Mouse (Mus musculus) hindbrain, postnatal 0 days (tissue): ENCODE data around the gene Polr2c. TPM values are rescaled to one million over a fixed set of nuclear protein-coding genes. Genes with fewer than 3 reads are reported as not detected.
"Not testable (repeated sequence)": the region's sequence is repeated elsewhere in the genome, so short reads cannot be mapped to it uniquely, and the experiment has no call there.

Source experiments
- ATAC-seq: fragments of 200-750 bp; cut with Nextera tagmentation; 2 replicates; pipeline ENCODE4 v1.8.0; 2017; ENCODE audit warnings: mild to moderate bottlenecking, moderate TSS enrichment, moderate library complexity
- DNase-seq: peaks from one replicate; pipeline ENCODE4 v3.0.0-alpha.2; 2015; ENCODE audit warnings: low spot score
- H3K27ac ChIP-seq: fragments of 300-500 bp; sonication (generic); 2 replicates; pipeline ENCODE4 v1.5.1; 2014; ENCODE audit warnings: mild to moderate bottlenecking
- H3K27me3 ChIP-seq: fragments of 300-500 bp; sonication (generic); 2 replicates; pipeline ENCODE4 v1.6.1; 2014; ENCODE audit warnings: low read length, mixed read lengths; ENCODE audit not compliant: insufficient read depth
- H3K36me3 ChIP-seq: fragments of 300-500 bp; sonication (generic); 2 replicates; pipeline ENCODE4 v1.6.1; 2014; ENCODE audit warnings: low read length, mixed read lengths; ENCODE audit not compliant: insufficient read depth
- H3K4me1 ChIP-seq: fragments of 300-500 bp; sonication (generic); 2 replicates; pipeline ENCODE4 v1.6.1; 2014; ENCODE audit warnings: antibody characterized with exemption, low read length, mixed read lengths; ENCODE audit not compliant: insufficient read depth
- H3K4me2 ChIP-seq: fragments of 300-500 bp; sonication (generic); 2 replicates; pipeline ENCODE4 v1.6.1; 2014; ENCODE audit warnings: low read depth, mild to moderate bottlenecking, low read length, moderate library complexity, mixed read lengths
- H3K4me3 ChIP-seq: fragments of 300-500 bp; sonication (generic); 2 replicates; pipeline ENCODE4 v1.5.1; 2014; ENCODE audit warnings: low read length
- H3K9ac ChIP-seq: fragments of 300-500 bp; sonication (generic); replicated peaks from 2 replicates; pipeline ENCODE4 v1.6.1; 2014; ENCODE audit warnings: mild to moderate bottlenecking, low read length, moderate library complexity, mixed read lengths
- H3K9me3 ChIP-seq: fragments of 300-500 bp; sonication (generic); 2 replicates; pipeline ENCODE4 v1.6.1; 2016; ENCODE audit warnings: low read length, mixed read lengths
- CTCF ChIP-seq: IDR thresholded peaks from 2 replicates; pipeline ENCODE4 v1.5.1; 2016; ENCODE audit warnings: antibody characterized with exemption, control low read depth, low read depth
- WGBS: fragments of 180-500 bp; shearing (Covaris S2); extraction: QIAGEN DNeasy Blood & Tissue Kit; methylation state at CpG from one replicate; pipeline ENCODE4 v1.1.7; 2014; 5-methylcytosine and 5-hydroxymethylcytosine counted together
- polyA plus RNA-seq: library from polyadenylated mRNA; unstranded; fragments of >200 nt; fragmentation: Nextera tagmentation; extraction: Ambion mirVana; gene quantifications from 2 replicates; pipeline ENCODE4 v1.2.1, GENCODE M21; 2015
- total RNA-seq: library from RNA; depleted of rRNA; stranded (reverse); fragments of >200 nt; gene quantifications from 2 replicates; pipeline ENCODE4 v1.2.3, GENCODE M21; 2014

Polr2c gene
- total and polyA plus RNA-seq, 2 experiments from 2014 or later = 65.3 to 102 TPM

GRCm38 (mm10) chr8:94826210-94826609 is 31.0 kb upstream of the Polr2c start:
- Histone ChIP-seq H3K4me1 (no peaks in the 10 kb centered on the region), H3K4me3 (no peak overlapping the region), H3K9me3 (no peaks in the 10 kb centered on the region), H3K4me2 (no peak overlapping the region), H3K36me3 (peaks cover 30% of the 10 kb centered on the region), H3K9ac (no peak overlapping the region), H3K27me3 (no peaks in the 10 kb centered on the region), H3K27ac (no peak overlapping the region)
- TF ChIP-seq CTCF = no peak
- no peak for DNase-seq
- ATAC-seq = no peak
- 96% methylated on average over 5 of the region's 5 CpGs for WGBS

GRCm38 (mm10) chr8:94828284-94828683 is 29.0 kb upstream of the Polr2c start:
- ATAC-seq = no peak
- no peaks in the 10 kb centered on the region for H3K4me1 ChIP-seq
- no peaks in the 10 kb centered on the region for H3K9me3 ChIP-seq
- H3K9ac ChIP-seq = no peak overlapping the region
- DNase-seq = no peak
- 86% methylated on average over 6 of the region's 6 CpGs for WGBS
- no peak overlapping the region for H3K27ac ChIP-seq
- H3K36me3 ChIP-seq = peaks cover 24% of the 10 kb centered on the region
- H3K27me3 ChIP-seq = no peaks in the 10 kb centered on the region
- TF ChIP-seq CTCF = no peak
- no peak overlapping the region for H3K4me3 ChIP-seq
- H3K4me2 ChIP-seq = no peak overlapping the region

GRCm38 (mm10) chr8:94833901-94834405 is 23.3 kb upstream of the Polr2c start:
- H3K27me3 ChIP-seq, H3K36me3 ChIP-seq, H3K9me3 ChIP-seq, H3K4me1 ChIP-seq, H3K4me2 ChIP-seq, ATAC-seq, H3K4me3 ChIP-seq, DNase-seq, H3K9ac ChIP-seq, H3K27ac ChIP-seq: not testable (repeated sequence)
- WGBS = 73% methylated on average over 7 of the region's 7 CpGs

- H3K4me1 ChIP-seq, H3K9ac ChIP-seq, H3K9me3 ChIP-seq, DNase-seq, ATAC-seq, H3K4me3 ChIP-seq, H3K27me3 ChIP-seq, H3K36me3 ChIP-seq, H3K27ac ChIP-seq, H3K4me2 ChIP-seq: not testable (repeated sequence)
- WGBS = 93% methylated on average over 13 of the region's 13 CpGs
Observed at GRCm38 (mm10) chr8:94835751-94836150, 21.5 kb upstream of the Polr2c start.

GRCm38 (mm10) chr8:94836456-94837240 is 20.6 kb upstream of the Polr2c start:
- ATAC-seq = no peak
- peak overlapping the region; percentile 84; the same call in 1 of the 2 replicates for H3K9ac ChIP-seq
- no peaks in the 10 kb centered on the region for H3K9me3 ChIP-seq
- H3K4me1 ChIP-seq = peaks cover 8% of the 10 kb centered on the region
- H3K27me3 ChIP-seq = no peaks in the 10 kb centered on the region
- no peak for TF ChIP-seq CTCF
- no peak overlapping the region for H3K27ac ChIP-seq
- H3K4me3 ChIP-seq = peak overlapping the region; percentile 72; the same call in 1 of the 2 replicates
- no peaks in the 10 kb centered on the region for H3K36me3 ChIP-seq
- 73% methylated on average over 11 of the region's 11 CpGs for WGBS
- DNase-seq = no peak
- H3K4me2 ChIP-seq = peak overlapping the region; percentile 68

- 1% methylated on average over 82 of the region's 82 CpGs for WGBS
- no peak for TF ChIP-seq CTCF
Observed at GRCm38 (mm10) chr8:94837662-94838574, 19.3 kb upstream of the Polr2c start, which contains the start of the genes Coq9 and Ciapin1. TSS of gene Coq9 (plus strand) at chr8:94838321. TSS of gene Ciapin1 (minus strand) at chr8:94838358.

More at GRCm38 (mm10) chr8:94837662-94838574, 19.3 kb upstream of the Polr2c start, which contains the start of the genes Coq9 and Ciapin1:
- ATAC-seq (peak; percentile 98), DNase-seq (peak; percentile 98)
- H3K4me3 ChIP-seq = peak within 1 kb of the TSS; percentile 72
- peak within 1 kb of the TSS; percentile 95 for H3K27ac ChIP-seq
- H3K27me3 ChIP-seq = no peaks in the 10 kb centered on the region
- peak within 1 kb of the TSS; percentile 84 for H3K9ac ChIP-seq
- H3K4me2 ChIP-seq = peak within 1 kb of the TSS; percentile 68
- no peaks in the 10 kb centered on the region for H3K36me3 ChIP-seq
- H3K9me3 ChIP-seq = no peaks in the 10 kb centered on the region
- peaks cover 8% of the 10 kb centered on the region for H3K4me1 ChIP-seq
